Mouse (Mus musculus) midbrain, embryonic 14.5 days (tissue): ENCODE results near the gene Timp3. TPM values are rescaled to one million over a fixed set of nuclear protein-coding genes. Genes with fewer than 3 reads are reported as not detected.

ENCODE experiments used
- ATAC-seq: fragments of 200-750 bp; cut with Nextera tagmentation; 2 replicates; pipeline ENCODE4 v1.8.0; 2017; ENCODE audit warnings: moderate number of reproducible peaks, moderate library complexity; ENCODE audit not compliant: low FRiP score, low TSS enrichment
- DNase-seq: peaks from one replicate; pipeline ENCODE4 v3.0.0-alpha.2; 2015
- H3K27ac ChIP-seq: fragments of 300-500 bp; sonication (generic); replicated peaks from 2 replicates; pipeline ENCODE4 v1.5.1; 2014; ENCODE audit warnings: mild to moderate bottlenecking, low read depth, low read length, moderate library complexity
- H3K27me3 ChIP-seq: fragments of 300-500 bp; sonication (generic); 2 replicates; pipeline ENCODE4 v1.6.1; 2014; ENCODE audit warnings: low read length, control low read depth, mixed read lengths; ENCODE audit not compliant: control insufficient read depth, insufficient read depth
- H3K36me3 ChIP-seq: fragments of 300-500 bp; sonication (generic); 2 replicates; pipeline ENCODE4 v1.6.1; 2014; ENCODE audit warnings: low read length, control low read depth; ENCODE audit not compliant: control insufficient read depth, insufficient read depth
- H3K4me1 ChIP-seq: fragments of 300-500 bp; sonication (generic); 2 replicates; pipeline ENCODE4 v1.6.1; 2014; ENCODE audit warnings: mild to moderate bottlenecking, antibody characterized with exemption, low read length, control low read depth; ENCODE audit not compliant: control insufficient read depth, insufficient read depth
- H3K4me2 ChIP-seq: fragments of 300-500 bp; sonication (generic); 2 replicates; pipeline ENCODE4 v1.6.1; 2014; ENCODE audit warnings: mild to moderate bottlenecking, low read length, moderate library complexity
- H3K4me3 ChIP-seq: fragments of 300-500 bp; sonication (generic); replicated peaks from 2 replicates; pipeline ENCODE4 v1.5.1; 2014; ENCODE audit warnings: low read depth, low read length
- H3K9ac ChIP-seq: fragments of 300-500 bp; sonication (generic); replicated peaks from 2 replicates; pipeline ENCODE4 v1.6.1; 2014; ENCODE audit warnings: mild to moderate bottlenecking, low read length, moderate library complexity
- H3K9me3 ChIP-seq: fragments of 300-500 bp; sonication (generic); 2 replicates; pipeline ENCODE4 v1.6.1; 2016; ENCODE audit warnings: low read length, control low read depth, mixed read lengths; ENCODE audit not compliant: control insufficient read depth
- WGBS: fragments of 180-500 bp; shearing (Covaris S2); extraction: QIAGEN DNeasy Blood & Tissue Kit; methylation state at CpG from one replicate; pipeline ENCODE4 v1.1.7; 2014; 5-methylcytosine and 5-hydroxymethylcytosine counted together
- polyA plus RNA-seq: library from polyadenylated mRNA; unstranded; fragments of >200 nt; fragmentation: Nextera tagmentation; extraction: Ambion mirVana; gene quantifications from 2 replicates; pipeline ENCODE4 v1.2.1, GENCODE M21; 2014

Timp3 gene
- polyA plus RNA-seq, 1 experiment from 2014 or later: 23.5 TPM

GRCm38 (mm10) chr10:86315513-86315912, 15.3 kb downstream of the Timp3 start:
- Histone ChIP-seq H3K4me3 (no peak overlapping the region), H3K4me1 (no peaks in the 10 kb centered on the region), H3K9me3 (no peaks in the 10 kb centered on the region), H3K4me2 (no peak overlapping the region), H3K27ac (no peak overlapping the region), H3K27me3 (no peaks in the 10 kb centered on the region), H3K9ac (no peak overlapping the region), H3K36me3 (no peaks in the 10 kb centered on the region)
- DNase-seq: no peak
- WGBS: 65% methylated on average over 3 of the region's 3 CpGs
- no peak for ATAC-seq

GRCm38 (mm10) chr10:86317633-86318032, 17.5 kb downstream of the Timp3 start:
- no peaks in the 10 kb centered on the region for H3K27me3 ChIP-seq
- no peaks in the 10 kb centered on the region for H3K4me1 ChIP-seq
- ATAC-seq: no peak
- WGBS: 75% methylated on average over 7 of the region's 7 CpGs
- no peak overlapping the region for H3K27ac ChIP-seq
- H3K4me2 ChIP-seq: no peak overlapping the region
- no peaks in the 10 kb centered on the region for H3K36me3 ChIP-seq
- H3K9ac ChIP-seq: no peak overlapping the region
- DNase-seq: no peak
- H3K9me3 ChIP-seq: no peaks in the 10 kb centered on the region
- H3K4me3 ChIP-seq: no peak overlapping the region

DNA sequence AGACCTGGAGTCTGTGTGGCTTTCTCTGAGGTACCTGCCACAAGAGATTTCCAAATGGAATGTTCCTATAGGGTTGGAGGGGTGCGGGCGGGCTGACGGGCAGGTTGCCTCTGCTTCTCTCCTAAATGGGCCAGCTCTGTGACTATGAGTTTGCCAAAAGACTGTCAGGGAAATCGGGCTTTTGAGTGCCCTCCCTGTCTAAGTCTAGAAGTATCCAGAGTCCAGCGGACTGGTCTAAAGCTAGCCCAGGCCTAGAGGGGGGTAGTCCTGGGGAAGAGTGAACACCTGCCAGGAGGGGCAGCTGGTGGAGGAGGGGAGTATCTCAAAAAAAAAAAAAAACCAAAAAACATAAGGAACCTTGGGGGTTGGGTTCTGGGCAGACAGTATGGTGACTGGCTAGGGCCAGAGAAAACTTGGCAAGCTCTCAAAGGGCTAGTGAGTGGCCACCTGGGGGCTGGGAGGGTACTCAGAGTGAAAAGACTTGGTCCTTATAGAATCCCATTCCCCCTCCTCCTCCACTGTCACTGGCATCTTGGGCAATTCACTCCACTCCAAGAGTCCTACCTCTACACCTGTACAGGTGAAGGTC, 18.5 kb downstream of the Timp3 start:
- DNase-seq (no peak), ATAC-seq (no peak)
- no peaks in the 10 kb centered on the region for H3K27me3 ChIP-seq
- WGBS: 71% methylated on average over 5 of the region's 5 CpGs
- no peak overlapping the region for H3K4me2 ChIP-seq
- no peaks in the 10 kb centered on the region for H3K4me1 ChIP-seq
- no peak overlapping the region for H3K4me3 ChIP-seq
- H3K27ac ChIP-seq: no peak overlapping the region
- H3K9me3 ChIP-seq: no peaks in the 10 kb centered on the region
- H3K9ac ChIP-seq: no peak overlapping the region
- H3K36me3 ChIP-seq: no peaks in the 10 kb centered on the region

DNA sequence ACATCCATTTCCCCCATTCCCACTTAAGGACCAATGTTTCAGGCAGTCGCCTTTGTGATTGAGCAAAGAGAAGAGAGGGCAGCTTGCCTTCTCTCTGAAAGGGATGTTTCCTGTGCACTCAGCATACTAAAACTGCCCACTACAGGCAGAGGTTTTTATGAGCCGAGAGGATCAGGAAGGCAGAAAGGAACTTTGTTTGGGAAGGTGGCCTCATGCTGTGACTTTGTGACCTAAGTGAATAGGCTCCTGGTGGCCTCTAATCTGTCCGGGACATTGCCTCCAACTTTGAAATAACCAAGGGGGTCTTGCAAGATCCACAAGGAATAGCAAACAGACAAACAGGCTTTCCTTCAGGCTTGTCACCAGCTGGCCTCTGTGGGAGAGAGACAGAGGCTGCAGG, 19.4 kb downstream of the Timp3 start:
- no peaks in the 10 kb centered on the region for H3K27me3 ChIP-seq
- no peak for DNase-seq
- no peak overlapping the region for H3K4me3 ChIP-seq
- no peak overlapping the region for H3K4me2 ChIP-seq
- no peaks in the 10 kb centered on the region for H3K4me1 ChIP-seq
- 5% methylated on average over 3 of the region's 3 CpGs for WGBS
- H3K9me3 ChIP-seq: no peaks in the 10 kb centered on the region
- H3K36me3 ChIP-seq: no peaks in the 10 kb centered on the region
- H3K27ac ChIP-seq: no peak overlapping the region
- no peak overlapping the region for H3K9ac ChIP-seq
- no peak for ATAC-seq

- WGBS: 80% methylated on average over 5 of the region's 5 CpGs
- Histone ChIP-seq H3K4me1 (no peaks in the 10 kb centered on the region), H3K27ac (no peak overlapping the region), H3K4me2 (no peak overlapping the region), H3K36me3 (no peaks in the 10 kb centered on the region), H3K4me3 (no peak overlapping the region), H3K27me3 (no peaks in the 10 kb centered on the region), H3K9ac (no peak overlapping the region), H3K9me3 (no peaks in the 10 kb centered on the region)
- DNase-seq: no peak
- no peak for ATAC-seq
Observed at GRCm38 (mm10) chr10:86320204-86320603, 20.0 kb downstream of the Timp3 start.

DNA sequence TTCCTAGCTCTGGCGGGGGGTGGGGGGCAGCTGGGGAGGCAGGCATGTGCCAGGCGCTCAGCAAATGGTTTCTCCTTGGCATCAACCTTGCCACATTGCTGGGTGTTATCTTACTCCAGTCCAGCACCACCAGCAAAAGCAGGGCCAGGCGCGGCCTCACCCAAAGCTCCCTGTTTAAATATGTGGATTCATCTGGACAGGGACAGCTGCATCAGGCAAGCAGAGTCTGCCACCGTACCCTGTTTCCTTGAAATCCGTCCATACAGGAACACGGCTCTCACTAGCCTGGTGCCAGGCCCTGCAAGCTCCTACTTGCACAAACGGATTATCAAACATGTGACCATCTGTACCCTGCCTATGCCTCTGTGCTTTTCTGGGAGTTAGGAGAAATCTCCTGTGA, 21.0 kb downstream of the Timp3 start:
- no peaks in the 10 kb centered on the region for H3K27me3 ChIP-seq
- no peaks in the 10 kb centered on the region for H3K4me1 ChIP-seq
- no peaks in the 10 kb centered on the region for H3K36me3 ChIP-seq
- no peak for DNase-seq
- no peak overlapping the region for H3K27ac ChIP-seq
- H3K9ac ChIP-seq: no peak overlapping the region
- ATAC-seq: no peak
- 82% methylated on average over 8 of the region's 8 CpGs for WGBS
- no peaks in the 10 kb centered on the region for H3K9me3 ChIP-seq
- H3K4me3 ChIP-seq: no peak overlapping the region
- no peak overlapping the region for H3K4me2 ChIP-seq

GRCm38 (mm10) chr10:86322006-86322405, 21.8 kb downstream of the Timp3 start:
- Histone ChIP-seq H3K9ac (no peak overlapping the region), H3K4me1 (no peaks in the 10 kb centered on the region), H3K36me3 (no peaks in the 10 kb centered on the region), H3K4me2 (no peak overlapping the region), H3K27ac (no peak overlapping the region), H3K4me3 (no peak overlapping the region), H3K27me3 (no peaks in the 10 kb centered on the region), H3K9me3 (no peaks in the 10 kb centered on the region)
- ATAC-seq (no peak), DNase-seq (no peak)
- 77% methylated on average over 1 of the region's 1 CpGs for WGBS

DNA sequence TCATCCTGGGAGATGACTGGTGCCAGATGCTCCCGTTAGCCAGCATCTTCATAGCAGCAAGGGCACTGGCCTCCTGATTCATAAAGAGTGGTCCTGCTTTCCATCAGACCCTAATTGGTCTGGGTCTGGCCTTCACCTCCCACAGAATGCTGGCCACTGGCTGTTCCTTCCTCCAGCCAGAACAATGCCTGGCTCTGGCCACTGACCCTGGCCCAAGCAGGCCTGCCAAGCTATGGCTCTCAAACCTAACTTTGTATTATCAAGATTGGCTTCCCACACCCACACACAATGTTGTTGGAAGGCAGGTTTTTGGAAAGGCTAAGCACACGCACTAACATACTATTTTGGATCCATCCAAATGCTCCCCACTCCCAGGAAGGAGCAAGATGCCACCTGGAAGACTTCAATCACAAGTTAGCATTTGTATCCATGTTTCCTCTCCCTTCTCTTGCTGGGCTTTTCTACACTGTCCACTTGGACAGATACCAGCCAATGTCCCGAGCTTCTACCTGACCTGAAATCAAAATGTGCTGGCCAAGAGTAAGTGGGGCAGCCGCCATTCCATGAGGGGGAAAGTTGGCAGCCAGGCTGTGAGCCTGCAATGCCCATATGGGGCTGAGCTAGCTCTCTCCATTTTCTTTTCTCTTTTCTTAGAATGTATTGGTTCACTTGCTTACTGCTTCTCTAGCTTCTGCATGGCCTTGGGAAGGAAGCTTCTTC, 23.3 kb downstream of the Timp3 start:
- DNase-seq: no peak
- H3K27ac ChIP-seq: no peak overlapping the region
- 87% methylated on average over 4 of the region's 4 CpGs for WGBS

DNA sequence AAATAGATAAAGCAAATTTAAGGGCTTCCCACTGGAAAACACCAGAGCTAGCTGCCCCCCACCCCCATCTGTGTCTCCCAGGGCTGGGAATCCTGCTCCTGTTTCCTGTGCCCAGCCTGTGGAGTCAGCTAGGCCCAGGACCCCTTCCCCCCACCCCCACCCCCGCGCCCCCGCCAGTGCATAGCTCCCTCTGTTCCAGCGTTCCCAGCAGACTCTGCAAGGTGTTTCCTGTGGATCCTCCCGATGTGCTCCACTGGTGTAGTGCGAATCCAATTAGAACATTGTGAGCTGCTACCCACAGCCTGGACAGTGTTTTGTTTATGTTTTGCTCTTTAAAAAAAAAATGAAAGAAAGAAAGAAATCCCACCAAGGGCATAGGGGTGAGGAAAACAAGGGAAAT, 25.1 kb downstream of the Timp3 start:
- Histone ChIP-seq H3K9ac (no peak overlapping the region), H3K27me3 (no peaks in the 10 kb centered on the region), H3K36me3 (no peaks in the 10 kb centered on the region; the same call in 1 of the 2 replicates), H3K4me2 (no peak overlapping the region), H3K4me1 (no peaks in the 10 kb centered on the region), H3K4me3 (no peak overlapping the region), H3K9me3 (no peaks in the 10 kb centered on the region), H3K27ac (no peak overlapping the region)
- DNase-seq: no peak
- no peak for ATAC-seq
- WGBS: 25% methylated on average over 6 of the region's 6 CpGs

More for the DNA sequence above, 23.3 kb downstream of the Timp3 start:
- H3K9me3 ChIP-seq: no peaks in the 10 kb centered on the region
- no peak overlapping the region for H3K9ac ChIP-seq
- no peak overlapping the region for H3K4me2 ChIP-seq
- no peaks in the 10 kb centered on the region for H3K4me1 ChIP-seq
- H3K4me3 ChIP-seq: no peak overlapping the region
- ATAC-seq: no peak
- H3K36me3 ChIP-seq: no peaks in the 10 kb centered on the region
- H3K27me3 ChIP-seq: no peaks in the 10 kb centered on the region
